Mouse (Mus musculus) thymus, adult 2 months (tissue): ENCODE measurements at regions not wholly inside any gene's neighbourhood (a gene's known extent, or its start where the extent isn't known, plus 50 kb on each side); places are given as distances from the start of the nearest gene placed in this dataset.

Experiments used
- DNase-seq: peaks from one replicate; pipeline ENCODE4 v3.0.0; 2021
- H3K27ac ChIP-seq: fragments of 200-500 bp; 2 replicates; pipeline ENCODE4 v1.5.1; 2012; ENCODE audit warnings: low read length, control low read depth; ENCODE audit not compliant: control insufficient read depth, insufficient read depth
- H3K27me3 ChIP-seq: fragments of 200-500 bp; 2 replicates; pipeline ENCODE4 v1.6.1; 2012; ENCODE audit warnings: mild to moderate bottlenecking, low read length, moderate library complexity, mixed read lengths; ENCODE audit not compliant: control insufficient read depth, insufficient read depth
- H3K36me3 ChIP-seq: fragments of 200-500 bp; 2 replicates; pipeline ENCODE4 v1.6.1; 2012; ENCODE audit warnings: mild to moderate bottlenecking, low read length, moderate library complexity; ENCODE audit not compliant: control insufficient read depth, insufficient read depth
- H3K4me1 ChIP-seq: fragments of 200-500 bp; replicated peaks from 2 replicates; pipeline ENCODE4 v1.6.1; 2012; ENCODE audit warnings: low read length; ENCODE audit not compliant: control insufficient read depth, insufficient read depth
- H3K4me3 ChIP-seq: fragments of 200-500 bp; 2 replicates; pipeline ENCODE4 v1.5.1; 2012; ENCODE audit warnings: mild to moderate bottlenecking, low read length, control low read depth, moderate library complexity; ENCODE audit not compliant: control insufficient read depth, insufficient read depth
- CTCF ChIP-seq: fragments of 200-500 bp; IDR thresholded peaks from 2 replicates; pipeline ENCODE4 v1.5.1; 2012; ENCODE audit warnings: mild to moderate bottlenecking, control low read depth, low read length, moderate library complexity, borderline replicate concordance; ENCODE audit not compliant: control insufficient read depth, poor library complexity, insufficient read depth; ENCODE audit errors: extremely low read depth
- POLR2A ChIP-seq: fragments of 200-500 bp; IDR thresholded peaks from 2 replicates; pipeline ENCODE4 v1.6.1; 2012; ENCODE audit warnings: mild to moderate bottlenecking, low read length, control low read depth, moderate library complexity; ENCODE audit not compliant: control insufficient read depth, poor library complexity, insufficient read depth; ENCODE audit errors: extremely low read depth
- WGBS: fragments of 180-500 bp; shearing (Covaris S2); methylation state at CpG from one replicate; pipeline ENCODE4 v1.1.7; 2018; 5-methylcytosine and 5-hydroxymethylcytosine counted together

DNA sequence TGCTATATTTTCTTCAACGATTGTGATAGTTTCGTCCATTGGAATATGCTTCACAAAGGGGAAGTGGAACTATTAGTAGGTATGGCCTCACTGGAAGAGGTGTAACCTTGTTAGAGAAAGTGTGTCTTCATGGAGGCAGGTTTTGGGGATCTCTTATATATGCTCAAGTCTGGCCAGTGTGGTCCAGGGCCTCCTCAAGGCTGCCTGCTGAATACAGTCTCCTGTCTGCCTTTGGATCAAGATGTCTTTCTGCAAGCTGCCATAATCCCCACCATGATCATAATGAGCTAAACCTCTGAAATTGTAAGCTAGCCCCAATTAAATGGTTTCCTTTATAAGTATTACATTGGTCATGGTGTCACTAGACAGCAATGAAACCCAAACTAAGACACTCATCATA, 384.3 kb downstream of the Btbd3 start:
- Histone ChIP-seq H3K27ac (no peak overlapping the region), H3K36me3 (no peaks in the 10 kb centered on the region), H3K4me1 (no peaks in the 10 kb centered on the region), H3K27me3 (no peaks in the 10 kb centered on the region), H3K4me3 (no peak overlapping the region)
- no peak for DNase-seq
- TF ChIP-seq POLR2A: no peak
- TF ChIP-seq CTCF: no peak
- WGBS: 97% methylated on average over 2 of the region's 2 CpGs

DNA sequence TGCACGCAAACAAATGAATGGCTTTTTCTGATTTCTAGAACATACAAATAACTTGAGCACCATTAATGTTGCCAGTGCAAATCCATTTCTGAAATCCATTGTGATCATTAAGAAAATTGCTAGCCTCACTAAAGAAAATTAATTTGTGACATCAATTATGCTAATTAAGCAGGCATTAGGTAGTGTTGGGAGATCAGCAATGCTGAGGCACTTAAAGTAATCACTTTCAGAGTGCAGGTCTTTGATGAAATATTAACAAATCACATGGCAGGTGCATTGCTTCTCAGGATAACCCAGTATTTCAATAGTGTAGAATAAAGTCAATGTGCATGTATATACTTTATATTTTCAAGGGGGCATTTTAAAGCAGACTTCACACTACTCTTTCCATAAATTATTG, 385.0 kb downstream of the Btbd3 start:
- no peaks in the 10 kb centered on the region for H3K4me1 ChIP-seq
- WGBS: 100% methylated on average over 1 of the region's 1 CpGs

DNA sequence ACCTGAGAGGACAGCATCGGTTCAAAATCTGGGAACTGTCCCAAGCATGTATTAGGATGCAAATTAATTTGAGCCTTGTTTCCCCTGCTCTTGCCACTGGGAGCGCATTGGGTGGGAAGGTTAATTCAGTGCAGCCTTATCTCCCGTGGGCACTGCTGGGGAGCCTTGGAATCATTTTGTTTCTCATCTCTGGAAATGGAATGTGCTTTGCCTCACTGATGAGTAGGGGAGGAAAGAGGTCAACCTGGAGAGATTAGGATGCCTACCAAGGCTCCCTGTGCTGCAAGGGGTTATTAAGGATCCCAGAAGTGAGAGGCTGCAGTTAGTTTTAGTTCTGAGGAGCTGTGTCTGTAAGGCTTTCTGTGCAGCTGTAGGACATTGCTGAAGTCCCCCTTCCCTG, 392.3 kb downstream of the Btbd3 start:
- Histone ChIP-seq H3K4me3 (no peak overlapping the region), H3K27me3 (no peaks in the 10 kb centered on the region), H3K27ac (no peak overlapping the region), H3K36me3 (no peaks in the 10 kb centered on the region), H3K4me1 (no peaks in the 10 kb centered on the region)
- TF ChIP-seq POLR2A (no peak), CTCF (no peak)
- DNase-seq: no peak
- WGBS: 77% methylated on average over 3 of the region's 3 CpGs

More for the DNA sequence above, 385.0 kb downstream of the Btbd3 start:
- Histone ChIP-seq H3K36me3 (no peaks in the 10 kb centered on the region), H3K4me3 (no peak overlapping the region), H3K27me3 (no peaks in the 10 kb centered on the region), H3K27ac (no peak overlapping the region)
- no peak for TF ChIP-seq POLR2A
- no peak for TF ChIP-seq CTCF
- no peak for DNase-seq

DNA sequence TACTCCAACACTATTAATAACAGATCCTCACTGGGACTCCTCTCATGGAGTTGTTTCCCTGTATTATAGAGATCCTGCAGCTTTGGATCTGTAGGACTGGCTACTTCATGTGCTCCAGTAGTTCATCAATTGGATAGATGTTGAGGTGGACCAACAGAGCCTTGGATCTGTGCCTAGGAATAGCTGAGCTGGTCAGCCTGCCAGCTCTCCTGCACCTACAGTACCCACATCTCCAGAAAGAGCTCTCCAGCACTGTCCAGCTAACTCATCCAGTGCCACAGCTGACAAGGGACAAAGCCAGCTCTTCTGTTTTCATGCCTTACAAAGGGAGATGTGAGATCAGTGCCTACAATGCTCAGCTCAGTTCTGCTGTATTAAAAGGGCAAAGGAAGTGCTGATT, 403.0 kb downstream of the Btbd3 start:
- no peaks in the 10 kb centered on the region for H3K4me1 ChIP-seq

DNA sequence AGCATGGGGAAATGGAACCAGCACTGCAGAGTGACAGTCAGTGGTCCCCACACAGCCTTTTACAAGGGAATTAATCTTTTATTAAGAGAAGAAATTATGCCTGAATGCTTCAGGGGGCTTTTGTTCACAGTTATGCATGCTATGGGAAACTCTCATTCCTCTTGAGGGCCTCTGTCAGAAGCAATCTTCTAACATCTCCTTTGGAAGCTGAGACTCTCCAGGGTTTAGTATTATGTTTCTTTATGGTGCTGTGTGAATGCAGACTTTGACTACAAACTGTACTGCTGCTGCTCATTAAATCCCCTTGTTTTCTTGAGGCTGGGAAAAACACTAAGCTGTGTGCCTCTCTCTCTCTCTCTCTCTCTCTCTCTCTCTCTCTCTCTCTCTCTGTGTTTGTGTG, 413.9 kb downstream of the Btbd3 start:
- DNase-seq: no peak
- H3K4me1 ChIP-seq: no peaks in the 10 kb centered on the region
- H3K27ac ChIP-seq: no peak overlapping the region
- no peaks in the 10 kb centered on the region for H3K36me3 ChIP-seq
- H3K27me3 ChIP-seq: no peaks in the 10 kb centered on the region
- no peak overlapping the region for H3K4me3 ChIP-seq
- TF ChIP-seq CTCF (no peak), POLR2A (no peak)

More for the DNA sequence above, 403.0 kb downstream of the Btbd3 start:
- Histone ChIP-seq H3K27me3 (no peaks in the 10 kb centered on the region), H3K36me3 (no peaks in the 10 kb centered on the region), H3K27ac (no peak overlapping the region), H3K4me3 (no peak overlapping the region)
- no peak for DNase-seq
- no peak for TF ChIP-seq CTCF
- TF ChIP-seq POLR2A: no peak

DNA sequence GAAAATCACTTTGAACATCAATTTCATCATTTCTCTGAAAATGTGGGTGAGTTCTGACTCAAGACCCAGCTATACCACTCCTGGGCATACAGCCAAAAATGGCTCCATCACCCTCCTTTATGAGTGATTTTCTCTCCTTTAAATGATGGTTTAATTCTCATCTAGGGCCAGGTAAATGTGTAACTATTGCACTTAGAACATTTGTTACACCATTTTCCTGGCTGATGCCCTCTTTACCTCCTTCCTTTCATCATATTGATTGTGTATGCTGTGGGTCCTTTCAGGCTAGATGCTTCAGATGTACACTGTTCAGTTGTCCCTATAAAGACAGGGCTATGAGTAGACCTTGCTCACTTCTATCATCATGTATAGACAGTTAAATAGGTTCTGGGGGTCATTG, 418.4 kb downstream of the Btbd3 start:
- TF ChIP-seq POLR2A: no peak
- TF ChIP-seq CTCF: no peak
- Histone ChIP-seq H3K4me3 (no peak overlapping the region), H3K36me3 (no peaks in the 10 kb centered on the region), H3K4me1 (no peaks in the 10 kb centered on the region), H3K27me3 (no peaks in the 10 kb centered on the region), H3K27ac (no peak overlapping the region)
- no peak for DNase-seq
